Mouse (Mus musculus) liver, embryonic 16.5 days (tissue): Measurements from ENCODE around the gene Plgrkt. TPM values are rescaled to one million over a fixed set of nuclear protein-coding genes. Genes with fewer than 3 reads are reported as not detected.

Source experiments
- ATAC-seq: fragments of 200-750 bp; cut with Nextera tagmentation; 2 replicates; pipeline ENCODE4 v1.8.0; 2017; ENCODE audit warnings: low read depth, mild to moderate bottlenecking, moderate number of reproducible peaks, moderate library complexity
- H3K27ac ChIP-seq: fragments of 300-500 bp; sonication (generic); 2 replicates; pipeline ENCODE4 v1.5.1; 2014; ENCODE audit warnings: mild to moderate bottlenecking, low read length
- H3K27me3 ChIP-seq: fragments of 300-500 bp; sonication (generic); 2 replicates; pipeline ENCODE4 v1.6.1; 2014; ENCODE audit warnings: low read depth, low read length, mixed read lengths; ENCODE audit not compliant: control insufficient read depth, insufficient read depth
- H3K36me3 ChIP-seq: fragments of 300-500 bp; sonication (generic); 2 replicates; pipeline ENCODE4 v1.6.1; 2014; ENCODE audit warnings: mild to moderate bottlenecking; ENCODE audit not compliant: control insufficient read depth, insufficient read depth
- H3K4me1 ChIP-seq: fragments of 300-500 bp; sonication (generic); 2 replicates; pipeline ENCODE4 v1.6.1; 2014; ENCODE audit warnings: low read depth, low read length, mixed read lengths; ENCODE audit not compliant: control insufficient read depth
- H3K4me2 ChIP-seq: fragments of 300-500 bp; sonication (generic); 2 replicates; pipeline ENCODE4 v1.6.1; 2014; ENCODE audit warnings: low read depth, low read length, mixed read lengths
- H3K4me3 ChIP-seq: fragments of 300-500 bp; sonication (generic); 2 replicates; pipeline ENCODE4 v1.5.1; 2014; ENCODE audit warnings: low read depth, mild to moderate bottlenecking, low read length
- H3K9ac ChIP-seq: fragments of 300-500 bp; sonication (generic); 2 replicates; pipeline ENCODE4 v1.6.1; 2014; ENCODE audit warnings: low read depth, low read length
- H3K9me3 ChIP-seq: fragments of 300-500 bp; sonication (generic); replicated peaks from 2 replicates; pipeline ENCODE4 v1.6.1; 2016; ENCODE audit warnings: low read length; ENCODE audit not compliant: control insufficient read depth
- WGBS: fragments of 180-500 bp; shearing (Covaris S2); extraction: QIAGEN DNeasy Blood & Tissue Kit; methylation state at CpG from one replicate; pipeline ENCODE4 v1.1.7; 2014; ENCODE audit not compliant: insufficient replicate concordance; 5-methylcytosine and 5-hydroxymethylcytosine counted together
- polyA plus RNA-seq: library from polyadenylated mRNA; unstranded; fragments of >200 nt; fragmentation: Nextera tagmentation; extraction: Ambion mirVana; gene quantifications from 2 replicates; pipeline ENCODE4 v1.2.1, GENCODE M21; 2015

Plgrkt gene
- polyA plus RNA-seq, 1 experiment from 2014 or later: 34.2 TPM

GRCm38 (mm10) chr19:29372138-29372537 lies 4.9 kb upstream of the Plgrkt start:
- peak overlapping the region; percentile 0; the same call in 1 of the 2 replicates for H3K27ac ChIP-seq
- H3K4me2 ChIP-seq: peak overlapping the region; percentile 47
- H3K9ac ChIP-seq: no peak overlapping the region; the same call in 1 of the 2 replicates
- no peaks in the 10 kb centered on the region for H3K9me3 ChIP-seq
- peaks cover 12% of the 10 kb centered on the region for H3K4me1 ChIP-seq
- peak overlapping the region; percentile 30 for H3K4me3 ChIP-seq
- no peak for ATAC-seq
- no peaks in the 10 kb centered on the region for H3K36me3 ChIP-seq
- H3K27me3 ChIP-seq: no peaks in the 10 kb centered on the region
- WGBS: 53% methylated on average over 4 of the region's 4 CpGs

GRCm38 (mm10) chr19:29371284-29372081 lies 4.3 kb upstream of the Plgrkt start:
- H3K4me1 ChIP-seq: peaks cover 15% of the 10 kb centered on the region
- no peaks in the 10 kb centered on the region for H3K36me3 ChIP-seq
- peak overlapping the region; percentile 6; the same call in 1 of the 2 replicates for H3K9ac ChIP-seq
- H3K27me3 ChIP-seq: no peaks in the 10 kb centered on the region
- peak overlapping the region; percentile 30 for H3K4me3 ChIP-seq
- no peak for ATAC-seq
- H3K27ac ChIP-seq: peak overlapping the region; percentile 12; the same call in 1 of the 2 replicates
- peak overlapping the region; percentile 47 for H3K4me2 ChIP-seq
- no peaks in the 10 kb centered on the region for H3K9me3 ChIP-seq
- 65% methylated on average over 18 of the region's 18 CpGs for WGBS

- Histone ChIP-seq H3K27me3 (no peaks in the 10 kb centered on the region), H3K9me3 (no peaks in the 10 kb centered on the region), H3K4me3 (no peak overlapping the region), H3K4me2 (no peak overlapping the region), H3K27ac (no peak overlapping the region), H3K9ac (no peak overlapping the region), H3K36me3 (no peaks in the 10 kb centered on the region), H3K4me1 (peaks cover 20% of the 10 kb centered on the region)
- ATAC-seq: no peak
- 75% methylated on average over 7 of the region's 7 CpGs for WGBS
Observed at GRCm38 (mm10) chr19:29370545-29371283, 3.5 kb upstream of the Plgrkt start.

- Histone ChIP-seq H3K27ac (no peak overlapping the region), H3K4me2 (no peak overlapping the region), H3K27me3 (no peaks in the 10 kb centered on the region), H3K9ac (no peak overlapping the region), H3K4me1 (peaks cover 20% of the 10 kb centered on the region), H3K9me3 (no peaks in the 10 kb centered on the region), H3K36me3 (no peaks in the 10 kb centered on the region), H3K4me3 (no peak overlapping the region)
- WGBS: 55% methylated on average over 12 of the region's 12 CpGs
- no peak for ATAC-seq
Observed at GRCm38 (mm10) chr19:29370112-29370511, 2.9 kb upstream of the Plgrkt start.

- Histone ChIP-seq H3K4me1 (peaks cover 20% of the 10 kb centered on the region), H3K27ac (no peak overlapping the region), H3K27me3 (no peaks in the 10 kb centered on the region), H3K36me3 (no peaks in the 10 kb centered on the region), H3K4me2 (no peak overlapping the region), H3K9ac (no peak overlapping the region), H3K9me3 (no peaks in the 10 kb centered on the region), H3K4me3 (no peak overlapping the region)
- 36% methylated on average over 3 of the region's 3 CpGs for WGBS
- no peak for ATAC-seq
Observed at GRCm38 (mm10) chr19:29368671-29369309, 1.6 kb upstream of the Plgrkt start.

- ATAC-seq: no peak
- 77% methylated on average over 2 of the region's 2 CpGs for WGBS
- Histone ChIP-seq H3K27ac (no peak overlapping the region), H3K4me3 (no peak overlapping the region), H3K27me3 (no peaks in the 10 kb centered on the region), H3K36me3 (no peaks in the 10 kb centered on the region), H3K9ac (no peak overlapping the region), H3K9me3 (no peaks in the 10 kb centered on the region), H3K4me2 (no peak overlapping the region), H3K4me1 (peaks cover 20% of the 10 kb centered on the region)
Observed at GRCm38 (mm10) chr19:29368041-29368440, 851 bp upstream of the Plgrkt start.

GRCm38 (mm10) chr19:29366226-29366968 lies 793 bp downstream of the Plgrkt start:
- H3K9ac ChIP-seq: peak overlapping the region; percentile 69
- H3K4me2 ChIP-seq: peak overlapping the region; percentile 96
- H3K27me3 ChIP-seq: no peaks in the 10 kb centered on the region
- ATAC-seq: no peak
- H3K4me3 ChIP-seq: peak overlapping the region; percentile 78
- peaks cover 21% of the 10 kb centered on the region for H3K4me1 ChIP-seq
- peak overlapping the region; percentile 88 for H3K27ac ChIP-seq
- no peaks in the 10 kb centered on the region for H3K9me3 ChIP-seq
- 18% methylated on average over 20 of the region's 20 CpGs for WGBS
- H3K36me3 ChIP-seq: no peaks in the 10 kb centered on the region

GRCm38 (mm10) chr19:29365105-29365504 lies 2.1 kb downstream of the Plgrkt start:
- Histone ChIP-seq H3K4me1 (peaks cover 31% of the 10 kb centered on the region), H3K9me3 (no peaks in the 10 kb centered on the region), H3K4me2 (no peak overlapping the region), H3K9ac (no peak overlapping the region), H3K36me3 (no peaks in the 10 kb centered on the region), H3K27me3 (no peaks in the 10 kb centered on the region), H3K4me3 (no peak overlapping the region), H3K27ac (no peak overlapping the region)
- ATAC-seq: no peak
- WGBS: 60% methylated on average over 3 of the region's 3 CpGs
